Mouse (Mus musculus): ENCODE measurements around the gene Ttll12. TPM values are rescaled to one million over a fixed set of nuclear protein-coding genes. Genes with fewer than 3 reads are reported as not detected.

The Ttll12 gene
- total RNA-seq (2023) = 5.7 to 8.0 TPM (median 6.2 TPM) in 4 replicates

DNA sequence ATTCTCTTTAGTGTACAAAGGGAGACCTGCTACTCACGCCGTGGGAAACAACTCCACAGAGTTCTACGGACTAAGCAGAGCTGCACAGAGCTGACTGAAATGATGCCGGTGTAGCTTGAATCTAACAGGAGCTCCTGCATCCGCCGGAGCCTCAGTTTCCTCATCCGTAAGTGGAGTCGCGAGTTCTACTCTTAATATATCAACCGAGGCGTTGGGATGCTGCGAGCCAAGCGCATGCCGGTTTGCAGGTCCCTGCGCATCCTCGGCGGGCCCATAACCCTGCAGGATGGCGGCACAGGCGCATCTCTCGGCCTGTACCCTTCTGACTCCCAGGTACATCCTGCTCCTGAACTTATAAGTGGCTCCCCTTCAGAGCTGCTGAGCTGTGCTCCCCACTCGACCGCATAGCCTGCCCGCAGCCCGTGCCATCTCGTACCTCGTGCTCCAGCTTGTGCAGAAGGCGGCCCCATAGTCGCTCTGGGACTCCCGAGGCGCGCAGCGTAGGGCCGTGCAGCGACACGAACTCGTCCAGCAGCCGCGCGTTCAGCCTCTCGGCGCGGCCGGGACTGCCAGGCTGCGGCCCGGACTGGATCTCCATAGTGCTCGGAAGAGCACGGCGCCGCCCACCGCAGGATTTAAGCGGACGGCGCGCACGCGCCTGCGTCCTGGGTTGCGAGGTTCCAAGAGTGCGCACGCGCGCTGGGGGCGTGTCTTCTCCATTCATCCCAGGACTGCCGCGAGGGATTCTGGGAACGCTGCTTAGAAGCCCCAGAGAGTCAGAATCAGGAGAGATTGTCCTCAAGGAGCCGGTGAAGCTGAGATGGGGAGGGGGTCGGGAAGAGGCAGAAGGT, at the start of gene Ttll12:
Ttll12 (minus strand) TSS at position 645 of the 851 bp plus-strand sequence.

DNA sequence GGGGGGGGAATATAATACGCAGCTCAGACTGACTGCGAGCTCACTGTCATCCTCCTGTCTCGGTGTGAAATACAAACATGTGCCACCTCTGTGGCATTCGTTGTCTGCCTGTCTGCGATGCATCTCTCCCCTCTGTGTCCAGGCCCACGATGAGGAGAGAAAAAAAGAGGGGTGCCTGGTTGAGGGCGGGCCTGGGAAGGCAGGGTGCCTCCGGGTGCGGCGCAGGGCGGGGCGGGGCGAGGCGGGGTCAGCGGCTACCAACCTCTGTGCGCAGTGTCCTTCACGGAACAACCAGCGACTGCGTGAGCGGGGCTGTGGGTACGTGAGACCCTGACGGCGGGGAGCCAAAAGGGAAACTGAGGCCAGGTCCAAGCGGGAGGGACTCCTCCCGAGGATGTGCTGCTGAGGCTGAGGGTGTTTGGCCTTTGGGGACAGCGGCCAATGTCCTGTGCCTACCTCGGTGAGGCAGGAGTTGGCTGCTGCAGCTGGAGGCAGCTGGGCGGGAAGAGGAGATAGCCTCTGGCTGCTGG, 31.6 kb downstream of the Ttll12 start, which contains the start of the genes Tspo and Mcat:
Tspo (plus strand) TSS at position 266 of the 530 bp plus-strand sequence.
Mcat (minus strand) TSS at position 461 of the 530 bp plus-strand sequence.

GRCm38 (mm10) chr15:83526424-83527091, 68.4 kb downstream of the Ttll12 start, which contains the start of gene Bik:
Bik (plus strand) TSS chr15:83526862.

Other genes starting within 250 kb of the Ttll12 start
- 7.6 to 10.8 TPM (median 8.5 TPM) in 4 replicates for gene Arfgap3, start 244.9 kb downstream of the Ttll12 start, total RNA-seq (2023)
- gene Pacsin2, start 130.6 kb downstream of the Ttll12 start, total RNA-seq (2023) = 65.1 to 76.5 TPM (median 69.2 TPM) in 4 replicates
- 5.8 to 8.1 TPM (median 7.4 TPM) in 4 replicates for gene Ttll1, start 84.3 kb downstream of the Ttll12 start, total RNA-seq (2023)
- gene Bik, start 68.3 kb downstream of the Ttll12 start, total RNA-seq (2023) = not detected in 4 replicates
- gene Tspo, start 31.6 kb downstream of the Ttll12 start, total RNA-seq (2023) = 52.6 to 63.6 TPM (median 60.8 TPM) in 4 replicates
- gene Mcat, start 31.4 kb downstream of the Ttll12 start, total RNA-seq (2023) = 18.9 to 19.9 TPM (median 19.5 TPM) in 4 replicates
- gene Scube1, start 129.9 kb upstream of the Ttll12 start, total RNA-seq (2023) = not detected in 4 replicates
- not detected in 4 replicates for gene Mpped1, start 184.3 kb upstream of the Ttll12 start, total RNA-seq (2023)